Mouse (Mus musculus): ENCODE data around the gene Hscb.

DNA sequence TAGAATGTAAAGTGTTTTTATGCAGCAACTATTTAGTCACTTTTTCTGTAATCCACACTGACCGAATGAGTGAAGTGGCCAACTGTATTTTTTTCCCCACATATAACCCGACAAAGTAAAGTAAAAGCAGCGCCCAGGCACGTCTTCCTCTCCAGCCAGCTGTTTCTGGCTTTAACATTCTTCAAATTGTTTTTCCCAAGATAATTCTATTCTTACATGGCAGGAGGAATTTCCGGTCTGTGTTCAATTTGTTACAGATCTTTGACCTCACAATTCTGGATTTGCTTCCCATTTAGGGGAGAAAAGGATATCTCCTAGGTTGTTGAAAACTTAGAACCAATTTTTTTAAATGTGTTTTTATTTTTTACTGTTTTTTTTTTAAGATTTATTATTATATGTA is 17.5 kb upstream of the Hscb start:
- TF ChIP-seq SRF (IDR thresholded peaks at IDR 0.05; ENCODE audit: control insufficient read depth, insufficient read length, low read depth) (no peak), POLR2A (IDR thresholded peaks at IDR 0.05; ENCODE audit: insufficient read length, low read depth) (no peak), E2F4 (IDR thresholded peaks at IDR 0.05; ENCODE audit: insufficient read depth) (no peak), REST (IDR thresholded peaks at IDR 0.05; ENCODE audit: insufficient read depth, insufficient read length) (no peak), MYOD1 (IDR thresholded peaks at IDR 0.05; ENCODE audit: control insufficient read depth in 1 of 3, insufficient read length in 2 of 3, low read depth in 2 of 3) (peak in 2 of 3 experiments; percentile 21 to 35), USF1 (IDR thresholded peaks at IDR 0.05; ENCODE audit: low read depth) (no peak), CEBPB (IDR thresholded peaks at IDR 0.05; ENCODE audit: insufficient read depth, poor library complexity, severe bottlenecking) (no peak), POLR2AphosphoS2 (IDR thresholded peaks at IDR 0.05; ENCODE audit: insufficient read length, low read depth) (no peak), MAX (IDR thresholded peaks at IDR 0.05; ENCODE audit: low read depth) (no peak), TCF3 (IDR thresholded peaks at IDR 0.05; ENCODE audit: insufficient read length, low read depth) (no peak), MYOG (IDR thresholded peaks at IDR 0.05; ENCODE audit: control insufficient read depth in 1 of 3, insufficient read depth in 1 of 3, insufficient read length in 2 of 3, low read depth in 2 of 3) (peak in 1 of 3 experiments; percentile 19), TCF12 (IDR thresholded peaks at IDR 0.05; ENCODE audit: insufficient read depth, poor library complexity, severe bottlenecking) (no peak)

Data from myocyte (in vitro differentiated cells).